Mouse (Mus musculus): ENCODE measurements around the gene Exosc3.
A peak's percentile ranks its signal among the peaks of the same experiment; 100 is the strongest.

Gene Exosc3

GRCm38 (mm10) chr4:45279981-45280548, 62.5 kb downstream of the Exosc3 start:
- peak in 1 of 2 experiments; percentile 65 for DNase-seq (ENCODE audit: low spot score in 2 of 2)

DNA sequence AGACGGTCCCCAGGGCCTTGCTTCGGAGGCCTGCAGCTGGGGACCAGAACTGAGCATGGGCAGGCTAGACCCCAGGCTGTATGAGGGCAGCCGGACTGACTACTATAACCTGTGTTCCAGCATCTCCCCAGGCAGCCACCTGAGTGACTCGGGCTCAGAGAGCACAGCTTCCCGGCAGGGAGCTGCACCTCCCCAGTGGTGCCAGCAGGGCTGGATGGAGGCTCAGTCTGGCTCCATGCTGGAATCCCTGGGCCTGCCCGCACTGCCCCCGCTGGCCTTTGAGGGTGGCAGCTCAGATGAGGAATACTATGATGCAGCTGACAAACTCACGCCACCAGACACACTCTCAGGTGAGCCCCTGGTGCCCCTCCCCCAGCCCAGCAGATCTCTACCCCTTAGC, 63.2 kb downstream of the Exosc3 start:
- DNase-seq (ENCODE audit: low spot score in 2 of 2) = no peak

DNA sequence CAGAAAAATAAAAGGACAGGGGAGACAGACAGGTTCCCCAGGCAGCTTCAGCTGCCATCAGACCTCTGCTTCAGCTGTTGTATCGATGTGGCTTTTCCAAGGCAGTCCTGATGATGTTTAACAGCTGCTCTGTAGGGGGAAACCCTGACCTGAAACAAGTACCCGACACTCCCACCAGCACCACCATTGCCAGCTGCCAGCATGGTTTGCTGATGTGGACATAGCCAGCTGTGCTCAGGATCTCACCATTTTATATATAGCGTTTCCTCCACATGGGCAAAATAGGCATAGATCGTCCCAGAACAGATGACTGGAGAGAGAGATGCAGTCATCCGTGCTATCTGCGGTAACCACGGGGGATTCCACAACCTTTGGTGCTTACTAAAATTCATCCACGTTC, 66.8 kb downstream of the Exosc3 start:
- no peak for DNase-seq (ENCODE audit: low spot score in 2 of 2)

DNA sequence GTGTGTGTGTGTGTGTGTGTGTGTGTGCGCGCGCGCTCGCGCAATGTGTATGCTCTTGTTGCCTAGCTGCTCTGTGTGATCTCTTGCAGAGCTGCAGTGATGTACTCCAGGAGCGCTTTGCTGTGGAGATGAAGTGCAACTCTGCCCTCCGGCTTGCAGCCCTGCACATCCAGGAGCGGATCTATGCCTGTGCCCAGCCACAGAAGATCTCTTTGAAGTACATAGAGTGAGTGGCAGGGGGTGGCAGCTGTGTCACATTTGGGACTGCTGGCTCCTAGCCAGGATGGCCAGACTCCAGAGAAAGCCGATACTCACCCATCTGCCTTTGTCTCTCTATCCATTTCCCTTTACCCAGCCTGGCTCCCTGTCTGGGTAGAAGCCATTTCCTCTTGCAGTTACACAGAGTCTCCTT, 71.5 kb downstream of the Exosc3 start:
- peak in 1 of 2 experiments; percentile 16 for DNase-seq (ENCODE audit: low spot score in 2 of 2)

- DNase-seq (ENCODE audit: low spot score in 2 of 2) = no peak
Observed at GRCm38 (mm10) chr4:45267883-45268282, 74.6 kb downstream of the Exosc3 start.

All from left cerebral cortex, adult 9 months (tissue).